Mouse (Mus musculus): ENCODE data around the gene Lars2.

Lars2 gene

GRCm38 (mm10) chr9:123506270-123507146 is 139.8 kb downstream of the Lars2 start:
- DNase-seq (ENCODE audit: low read depth in 2 of 2, low spot score in 2 of 2) = no peak

- no peak for DNase-seq (ENCODE audit: low read depth in 2 of 2, low spot score in 2 of 2)
Observed at GRCm38 (mm10) chr9:123507380-123507779, 140.7 kb downstream of the Lars2 start.

- DNase-seq (ENCODE audit: low read depth in 2 of 2, low spot score in 2 of 2) = no peak
Observed at GRCm38 (mm10) chr9:123508986-123509385, 142.3 kb downstream of the Lars2 start.

GRCm38 (mm10) chr9:123509638-123510604 is 143.2 kb downstream of the Lars2 start:
- peak; percentile 69 to 71 for DNase-seq (ENCODE audit: low read depth in 2 of 2, low spot score in 2 of 2)

GRCm38 (mm10) chr9:123510926-123511325 is 144.2 kb downstream of the Lars2 start:
- no peak for DNase-seq (ENCODE audit: low read depth in 2 of 2, low spot score in 2 of 2)

All from CD8-positive naive resting alpha-beta T cell, adult 2 months (primary cell).